Mouse (Mus musculus): ENCODE results near the gene Chaf1a.

GRCm38 (mm10) chr17:55999794-56000499 is 40.3 kb upstream of the Chaf1a start:
- TF ChIP-seq CTCF (IDR thresholded peaks at IDR 0.05 in 2 of 3, conservative IDR thresholded peaks at IDR 0.05 in 1 of 3; ENCODE audit: control insufficient read depth in 1 of 3, insufficient read depth in 1 of 3, low read depth in 2 of 3, low read length in 3 of 3, poor library complexity in 1 of 3, severe bottlenecking in 1 of 3) (no peak), EP300 (IDR thresholded peaks at IDR 0.05; ENCODE audit: low read depth in 1 of 2, low read length in 2 of 2) (no peak), RAD21 (IDR thresholded peaks at IDR 0.05; ENCODE audit: low read depth, low read length) (no peak), BHLHE40 (IDR thresholded peaks at IDR 0.05; ENCODE audit: borderline replicate concordance, low read depth, low read length) (no peak)

Measured in MEL (cell line).